ENCODE assay signal across 9 mouse cellular contexts in genomic region chr15:7934580-7934979, GRCm38 (mm10).
DNase-seq lines count a peak whose midpoint lies in the region; ATAC-seq and TF ChIP-seq lines count a peak whose summit lies in the region.
"Had no signal": no experiment of that assay in that cellular context is flagged by ENCODE, and none has a peak within 500 bp of the region (broad histone marks: within the 10 kb centered on the region; RNA-seq: fewer than 3 reads in every experiment).

No protein-coding gene starts in this region.

- peak overlapping the region; percentile 24; the same call in 1 of the 2 replicates for H3K4me2 ChIP-seq in hindbrain, embryonic 15.5 days
- no peak overlapping the region for H3K4me2 ChIP-seq in hindbrain, embryonic 12.5 days (replicated peaks)
- peak overlapping the region; percentile 68 for H3K4me2 ChIP-seq in heart, embryonic 12.5 days
- no peak overlapping the region for H3K4me2 ChIP-seq in limb, embryonic 14.5 days (replicated peaks; ENCODE audit: low read depth, low read length, severe bottlenecking)

- no peak for ATAC-seq in hindbrain, embryonic 15.5 days (ENCODE audit: low FRiP score, low read depth)
- ATAC-seq in hindbrain, embryonic 12.5 days (ENCODE audit: low FRiP score), result no peak
- no peak for ATAC-seq in heart, embryonic 12.5 days (ENCODE audit: insufficient number of reproducible peaks, low FRiP score)
- ATAC-seq in limb, embryonic 14.5 days (ENCODE audit: low FRiP score, low read depth), result no peak

- WGBS in hindbrain, embryonic 15.5 days, result 64% methylated on average over 4 of the region's 4 CpGs
- 52% methylated on average over 4 of the region's 4 CpGs for WGBS in hindbrain, embryonic 12.5 days
- whole genome bisulfite sequencing in heart, embryonic 12.5 days, result 29% methylated on average over 4 of the region's 4 CpGs
- 35% methylated on average over 4 of the region's 4 CpGs for WGBS in limb, embryonic 14.5 days

- H3K9ac ChIP-seq in hindbrain, embryonic 15.5 days, result no peak overlapping the region
- no peak overlapping the region for H3K9ac ChIP-seq in hindbrain, embryonic 12.5 days
- no peak overlapping the region for H3K9ac ChIP-seq in ES-E14 (ENCODE audit: insufficient read depth, low read depth, low read length, poor library complexity, severe bottlenecking)
- H3K9ac ChIP-seq in heart, embryonic 12.5 days, result no peak overlapping the region
- no peak overlapping the region for H3K9ac ChIP-seq in limb, embryonic 14.5 days (ENCODE audit: low read depth, low read length, severe bottlenecking)

- no peaks in the 10 kb centered on the region for H3K36me3 ChIP-seq in hindbrain, embryonic 15.5 days
- no peaks in the 10 kb centered on the region for H3K36me3 ChIP-seq in hindbrain, embryonic 12.5 days
- H3K36me3 ChIP-seq in ES-E14 (ENCODE audit: control insufficient read depth, insufficient read depth, low read length, poor library complexity, severe bottlenecking), result no peaks in the 10 kb centered on the region
- no peaks in the 10 kb centered on the region for H3K36me3 ChIP-seq in heart, embryonic 12.5 days
- no peaks in the 10 kb centered on the region for H3K36me3 ChIP-seq in limb, embryonic 14.5 days (ENCODE audit: control insufficient read depth, insufficient read depth, low read length)

- no peaks in the 10 kb centered on the region for H3K27me3 ChIP-seq in hindbrain, embryonic 15.5 days
- H3K27me3 ChIP-seq in hindbrain, embryonic 12.5 days, result no peaks in the 10 kb centered on the region
- no peaks in the 10 kb centered on the region for H3K27me3 ChIP-seq in heart, embryonic 12.5 days (replicated peaks)
- no peaks in the 10 kb centered on the region for H3K27me3 ChIP-seq in limb, embryonic 14.5 days (ENCODE audit: control insufficient read depth, insufficient read depth, low read length)

- no peak overlapping the region for H3K4me3 ChIP-seq in hindbrain, embryonic 15.5 days
- H3K4me3 ChIP-seq in hindbrain, embryonic 12.5 days, result no peak overlapping the region
- no peak overlapping the region for H3K4me3 ChIP-seq in ES-E14 (ENCODE audit: insufficient read depth in 1 of 2, low read depth in 1 of 2, low read length in 2 of 2, poor library complexity in 1 of 2, severe bottlenecking in 1 of 2)
- H3K4me3 ChIP-seq in heart, embryonic 12.5 days, result peak overlapping the region; percentile 32
- H3K4me3 ChIP-seq in limb, embryonic 14.5 days (replicated peaks; ENCODE audit: low read length), result no peak overlapping the region

- H3K27ac ChIP-seq in hindbrain, embryonic 15.5 days (replicated peaks), result no peak overlapping the region
- H3K27ac ChIP-seq in hindbrain, embryonic 12.5 days, result no peak overlapping the region
- no peak overlapping the region for H3K27ac ChIP-seq in ES-E14 (ENCODE audit: insufficient read depth, low read depth, low read length, poor library complexity, severe bottlenecking)
- no peak overlapping the region for H3K27ac ChIP-seq in heart, embryonic 12.5 days (ENCODE audit: poor library complexity, severe bottlenecking)
- H3K27ac ChIP-seq in limb, embryonic 14.5 days (replicated peaks; ENCODE audit: low read depth, low read length), result no peak overlapping the region

- intact Hi-C loops in left cerebral cortex, postnatal 4 days (cut with DNase I), result no loop called here

- in situ Hi-C loops in ES-E14 (cut with MboI; ENCODE audit: low sequenced_read_pairs in 2 of 2, unreplicated experiment in 2 of 2), result no loop called here

- H3K9me3 ChIP-seq in hindbrain, embryonic 15.5 days, result no peaks in the 10 kb centered on the region
- no peaks in the 10 kb centered on the region for H3K9me3 ChIP-seq in hindbrain, embryonic 12.5 days (replicated peaks)
- H3K9me3 ChIP-seq in ES-E14 (ENCODE audit: control insufficient read depth, insufficient read depth, low read depth, low read length), result no peaks in the 10 kb centered on the region
- H3K9me3 ChIP-seq in heart, embryonic 12.5 days (replicated peaks), result no peaks in the 10 kb centered on the region
- no peaks in the 10 kb centered on the region for H3K9me3 ChIP-seq in limb, embryonic 14.5 days (ENCODE audit: control insufficient read depth, low read length)

- no peaks in the 10 kb centered on the region for H3K4me1 ChIP-seq in hindbrain, embryonic 15.5 days (replicated peaks)
- no peaks in the 10 kb centered on the region for H3K4me1 ChIP-seq in hindbrain, embryonic 12.5 days
- no peaks in the 10 kb centered on the region for H3K4me1 ChIP-seq in ES-E14 (ENCODE audit: control insufficient read depth in 2 of 2, insufficient read depth in 2 of 2, low read length in 2 of 2, poor library complexity in 1 of 2)
- peaks cover 19% of the 10 kb centered on the region for H3K4me1 ChIP-seq in heart, embryonic 12.5 days (replicated peaks)
- peaks cover 10% of the 10 kb centered on the region; the same call in 1 of the 2 replicates for H3K4me1 ChIP-seq in limb, embryonic 14.5 days (ENCODE audit: control insufficient read depth, insufficient read depth, low read length)

- DNase-seq in ES-E14 (ENCODE audit: low read depth, low spot score), result no peak
- DNase-seq in limb, embryonic 14.5 days (ENCODE audit: low spot score), result peak; percentile 4
- no peak for DNase-seq in left cerebral cortex, postnatal 4 days
- DNase-seq in urinary bladder, postnatal 4 days (ENCODE audit: low spot score in 2 of 2), result no peak
- no peak for DNase-seq in cerebellum, adult 9-11 months
- DNase-seq: cerebellum, postnatal 36 days had no signal

- TF ChIP-seq POLR2A in limb, embryonic 14.5 days (IDR thresholded peaks at IDR 0.05; ENCODE audit: borderline replicate concordance, extremely low read depth, insufficient read depth, insufficient read length), result no peak

TF ChIP-seq in ES-E14, 5 proteins besides CTCF, POLR2A, EP300 and RAD21:
- TF ChIP-seq ZNF384 (IDR thresholded peaks at IDR 0.05; ENCODE audit: low read depth, low read length) (0 out of 2 replicates have a peak, but pooled peaks have one; percentile 17), ZC3H11A (IDR thresholded peaks at IDR 0.05; ENCODE audit: borderline replicate concordance, low read depth, low read length) (no peak)

Comparison
In these comparisons a context has a peak if more than half of its experiments do, and no peak if none do; other contexts are left out.
1. H3K4me2 ChIP-seq: peak in hindbrain, embryonic 15.5 days (single experiment) and heart, embryonic 12.5 days (single experiment); none in hindbrain, embryonic 12.5 days (single experiment) and limb, embryonic 14.5 days (single experiment).